Mouse (Mus musculus): Measurements from ENCODE around the gene Espl1. TPM values are rescaled to one million over a fixed set of nuclear protein-coding genes. Genes with fewer than 3 reads are reported as not detected.

Gene Espl1
- polyA plus RNA-seq, 1 experiment from 2014 or later: 24.8 TPM

- H3K27me3 ChIP-seq (ENCODE audit: control insufficient read depth, insufficient read depth, low read depth, low read length): no peaks in the 10 kb centered on the region
- H3K9me3 ChIP-seq (replicated peaks; ENCODE audit: control insufficient read depth, low read length): no peaks in the 10 kb centered on the region
- no peak overlapping the region for H3K4me2 ChIP-seq (ENCODE audit: low read depth, low read length)
- ATAC-seq (ENCODE audit: low read depth): no peak
- no peak overlapping the region for H3K4me3 ChIP-seq (ENCODE audit: low read depth, low read length)
- no peak overlapping the region for H3K27ac ChIP-seq (ENCODE audit: low read length)
- H3K4me1 ChIP-seq (ENCODE audit: control insufficient read depth, low read depth, low read length): no peaks in the 10 kb centered on the region
- WGBS (ENCODE audit: insufficient replicate concordance): 64% methylated on average over 5 of the region's 5 CpGs
- peaks cover 32% of the 10 kb centered on the region for H3K36me3 ChIP-seq (ENCODE audit: control insufficient read depth, insufficient read depth)
- H3K9ac ChIP-seq (ENCODE audit: low read depth, low read length): no peak overlapping the region
Observed at GRCm38 (mm10) chr15:102339612-102340011, 43.5 kb downstream of the Espl1 start.

- Histone ChIP-seq H3K9me3 (replicated peaks; ENCODE audit: control insufficient read depth, low read length) (no peaks in the 10 kb centered on the region), H3K27ac (ENCODE audit: low read length) (no peak overlapping the region), H3K27me3 (ENCODE audit: control insufficient read depth, insufficient read depth, low read depth, low read length) (no peaks in the 10 kb centered on the region), H3K9ac (ENCODE audit: low read depth, low read length) (no peak overlapping the region), H3K4me2 (ENCODE audit: low read depth, low read length) (no peak overlapping the region), H3K4me3 (ENCODE audit: low read depth, low read length) (no peak overlapping the region), H3K4me1 (ENCODE audit: control insufficient read depth, low read depth, low read length) (no peaks in the 10 kb centered on the region), H3K36me3 (ENCODE audit: control insufficient read depth, insufficient read depth) (peaks cover 39% of the 10 kb centered on the region)
- no peak for ATAC-seq (ENCODE audit: low read depth)
- WGBS (ENCODE audit: insufficient replicate concordance): 4% methylated on average over 1 of the region's 1 CpGs
Observed at GRCm38 (mm10) chr15:102341580-102341979, 45.5 kb downstream of the Espl1 start.

DNA sequence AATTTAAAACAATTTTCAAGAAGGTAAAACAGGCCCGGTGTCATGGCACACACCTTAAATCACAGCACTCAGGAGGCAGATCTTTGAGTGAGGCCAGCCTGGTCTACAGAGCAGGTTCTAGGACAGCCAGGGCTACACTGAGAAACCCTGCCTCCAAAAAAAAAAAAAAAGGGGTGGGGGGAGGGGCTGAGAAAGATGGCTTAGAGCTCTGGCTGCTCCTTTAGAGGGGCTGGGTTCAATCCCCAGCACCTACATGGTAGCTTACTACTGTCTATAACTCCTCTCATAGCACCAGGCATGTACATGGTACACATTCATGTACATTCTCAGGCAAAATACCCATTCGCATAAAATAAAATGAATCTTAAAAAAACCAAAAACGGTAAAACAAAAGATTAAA is 48.4 kb downstream of the Espl1 start:
- Histone ChIP-seq H3K4me2 (ENCODE audit: low read depth, low read length) (no peak overlapping the region), H3K4me3 (ENCODE audit: low read depth, low read length) (no peak overlapping the region), H3K9me3 (replicated peaks; ENCODE audit: control insufficient read depth, low read length) (no peaks in the 10 kb centered on the region), H3K36me3 (ENCODE audit: control insufficient read depth, insufficient read depth) (peaks cover 19% of the 10 kb centered on the region), H3K27me3 (ENCODE audit: control insufficient read depth, insufficient read depth, low read depth, low read length) (no peaks in the 10 kb centered on the region), H3K4me1 (ENCODE audit: control insufficient read depth, low read depth, low read length) (no peaks in the 10 kb centered on the region), H3K27ac (ENCODE audit: low read length) (no peak overlapping the region), H3K9ac (ENCODE audit: low read depth, low read length) (no peak overlapping the region)
- no peak for ATAC-seq (ENCODE audit: low read depth)
- WGBS (ENCODE audit: insufficient replicate concordance): 86% methylated on average over 3 of the region's 3 CpGs

GRCm38 (mm10) chr15:102346444-102346843 is 50.4 kb downstream of the Espl1 start:
- H3K9ac ChIP-seq (ENCODE audit: low read depth, low read length): no peak overlapping the region
- H3K27ac ChIP-seq (ENCODE audit: low read length): no peak overlapping the region
- no peak for ATAC-seq (ENCODE audit: low read depth)

GRCm38 (mm10) chr15:102350138-102350941 is 54.3 kb downstream of the Espl1 start, which contains the start of gene Aaas:
Gene Aaas (minus strand): TSS chr15:102350771.
- peaks cover 13% of the 10 kb centered on the region for H3K4me1 ChIP-seq (ENCODE audit: control insufficient read depth, low read depth, low read length)
- peak within 1 kb of the TSS; percentile 88 for H3K4me2 ChIP-seq (ENCODE audit: low read depth, low read length)
- peak; percentile 92 for ATAC-seq (ENCODE audit: low read depth)

More at GRCm38 (mm10) chr15:102346444-102346843, 50.4 kb downstream of the Espl1 start:
- 82% methylated on average over 4 of the region's 4 CpGs for WGBS (ENCODE audit: insufficient replicate concordance)
- Histone ChIP-seq H3K9me3 (replicated peaks; ENCODE audit: control insufficient read depth, low read length) (no peaks in the 10 kb centered on the region), H3K36me3 (ENCODE audit: control insufficient read depth, insufficient read depth) (peaks cover 17% of the 10 kb centered on the region), H3K27me3 (ENCODE audit: control insufficient read depth, insufficient read depth, low read depth, low read length) (no peaks in the 10 kb centered on the region), H3K4me2 (ENCODE audit: low read depth, low read length) (no peak overlapping the region), H3K4me3 (ENCODE audit: low read depth, low read length) (no peak overlapping the region), H3K4me1 (ENCODE audit: control insufficient read depth, low read depth, low read length) (peaks cover 9% of the 10 kb centered on the region)

GRCm38 (mm10) chr15:102350942-102351291 is 54.9 kb downstream of the Espl1 start:
- 8% methylated on average over 11 of the region's 11 CpGs for WGBS (ENCODE audit: insufficient replicate concordance)
- Histone ChIP-seq H3K27ac (ENCODE audit: low read length) (peak overlapping the region; percentile 66), H3K9me3 (replicated peaks; ENCODE audit: control insufficient read depth, low read length) (no peaks in the 10 kb centered on the region), H3K27me3 (ENCODE audit: control insufficient read depth, insufficient read depth, low read depth, low read length) (peaks cover 27% of the 10 kb centered on the region), H3K9ac (ENCODE audit: low read depth, low read length) (peak overlapping the region; percentile 96), H3K36me3 (ENCODE audit: control insufficient read depth, insufficient read depth) (peaks cover 4% of the 10 kb centered on the region), H3K4me1 (ENCODE audit: control insufficient read depth, low read depth, low read length) (peaks cover 19% of the 10 kb centered on the region), H3K4me3 (ENCODE audit: low read depth, low read length) (peak overlapping the region; percentile 98), H3K4me2 (ENCODE audit: low read depth, low read length) (peak overlapping the region; percentile 83)
- peak; percentile 25; the same call in 1 of the 2 replicates for ATAC-seq (ENCODE audit: low read depth)

More at GRCm38 (mm10) chr15:102350138-102350941, 54.3 kb downstream of the Espl1 start, which contains the start of gene Aaas:
- H3K9ac ChIP-seq (ENCODE audit: low read depth, low read length): peak within 1 kb of the TSS; percentile 96
- H3K27me3 ChIP-seq (ENCODE audit: control insufficient read depth, insufficient read depth, low read depth, low read length): peaks cover 21% of the 10 kb centered on the region
- peaks cover 9% of the 10 kb centered on the region for H3K36me3 ChIP-seq (ENCODE audit: control insufficient read depth, insufficient read depth)
- no peaks in the 10 kb centered on the region for H3K9me3 ChIP-seq (replicated peaks; ENCODE audit: control insufficient read depth, low read length)
- H3K27ac ChIP-seq (ENCODE audit: low read length): peak within 1 kb of the TSS; percentile 79
- under 1% methylated on average over 56 of the region's 56 CpGs for WGBS (ENCODE audit: insufficient replicate concordance)
- peak within 1 kb of the TSS; percentile 98 for H3K4me3 ChIP-seq (ENCODE audit: low read depth, low read length)

- WGBS (ENCODE audit: insufficient replicate concordance): 66% methylated on average over 2 of the region's 2 CpGs
- no peaks in the 10 kb centered on the region for H3K36me3 ChIP-seq (ENCODE audit: control insufficient read depth, insufficient read depth)
- no peaks in the 10 kb centered on the region for H3K9me3 ChIP-seq (replicated peaks; ENCODE audit: control insufficient read depth, low read length)
- H3K27me3 ChIP-seq (ENCODE audit: control insufficient read depth, insufficient read depth, low read depth, low read length): peaks cover 39% of the 10 kb centered on the region
- ATAC-seq (ENCODE audit: low read depth): no peak
- no peak overlapping the region for H3K27ac ChIP-seq (ENCODE audit: low read length)
- peaks cover 20% of the 10 kb centered on the region for H3K4me1 ChIP-seq (ENCODE audit: control insufficient read depth, low read depth, low read length)
- H3K4me3 ChIP-seq (ENCODE audit: low read depth, low read length): no peak overlapping the region
- H3K4me2 ChIP-seq (ENCODE audit: low read depth, low read length): no peak overlapping the region
- H3K9ac ChIP-seq (ENCODE audit: low read depth, low read length): no peak overlapping the region
Observed at GRCm38 (mm10) chr15:102352177-102352576, 56.1 kb downstream of the Espl1 start.

- no peak for ATAC-seq (ENCODE audit: low read depth)
- no peak overlapping the region for H3K27ac ChIP-seq (ENCODE audit: low read length)
- H3K9ac ChIP-seq (ENCODE audit: low read depth, low read length): no peak overlapping the region
- peaks cover 24% of the 10 kb centered on the region for H3K4me1 ChIP-seq (ENCODE audit: control insufficient read depth, low read depth, low read length)
- no peak overlapping the region for H3K4me2 ChIP-seq (ENCODE audit: low read depth, low read length)
- H3K36me3 ChIP-seq (ENCODE audit: control insufficient read depth, insufficient read depth): no peaks in the 10 kb centered on the region
- no peak overlapping the region for H3K4me3 ChIP-seq (ENCODE audit: low read depth, low read length)
- H3K9me3 ChIP-seq (replicated peaks; ENCODE audit: control insufficient read depth, low read length): no peaks in the 10 kb centered on the region
- WGBS (ENCODE audit: insufficient replicate concordance): 61% methylated on average over 2 of the region's 2 CpGs
- peaks cover 57% of the 10 kb centered on the region for H3K27me3 ChIP-seq (ENCODE audit: control insufficient read depth, insufficient read depth, low read depth, low read length)
Observed at GRCm38 (mm10) chr15:102353986-102354385, 57.9 kb downstream of the Espl1 start.

DNA sequence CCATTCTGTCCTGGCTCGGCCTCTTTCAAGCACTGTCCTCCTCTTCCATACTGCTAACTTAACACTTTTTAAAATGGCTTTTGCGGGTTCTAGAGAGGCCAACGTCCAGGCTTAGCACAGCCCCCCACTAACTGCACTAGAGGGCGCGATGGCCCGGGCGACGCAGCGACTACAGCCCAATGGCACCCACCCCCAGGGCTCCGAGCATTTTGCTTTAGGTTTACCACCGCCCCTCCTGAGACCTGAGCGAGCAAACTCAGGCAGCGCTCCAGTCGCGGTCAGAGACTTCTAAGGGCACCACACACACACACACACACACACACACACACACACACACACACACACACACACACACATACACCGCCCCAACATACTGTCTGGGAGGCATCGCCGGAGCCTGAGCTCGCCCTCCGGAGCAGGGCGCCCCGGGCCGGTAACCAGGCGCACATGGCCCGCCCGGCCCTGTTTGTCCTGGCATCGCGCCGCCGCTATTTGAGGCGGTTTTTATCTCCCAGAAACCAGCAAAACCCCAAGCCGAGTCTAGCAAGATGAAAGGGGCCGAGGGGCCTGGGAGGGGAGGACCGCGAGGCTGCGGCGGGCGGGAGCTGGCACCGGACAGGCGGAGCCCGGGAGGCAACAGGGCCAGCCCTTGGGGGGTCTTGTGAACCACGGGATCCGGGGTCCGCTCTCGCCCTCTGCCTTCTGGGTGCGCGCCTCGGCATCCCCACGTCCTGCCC is 59.2 kb downstream of the Espl1 start:
- Histone ChIP-seq H3K36me3 (ENCODE audit: control insufficient read depth, insufficient read depth) (no peaks in the 10 kb centered on the region), H3K27me3 (ENCODE audit: control insufficient read depth, insufficient read depth, low read depth, low read length) (peaks cover 68% of the 10 kb centered on the region), H3K9ac (ENCODE audit: low read depth, low read length) (peak overlapping the region; percentile 43), H3K4me2 (ENCODE audit: low read depth, low read length) (peak overlapping the region; percentile 75), H3K9me3 (replicated peaks; ENCODE audit: control insufficient read depth, low read length) (no peaks in the 10 kb centered on the region), H3K27ac (ENCODE audit: low read length) (no peak overlapping the region), H3K4me1 (ENCODE audit: control insufficient read depth, low read depth, low read length) (peaks cover 19% of the 10 kb centered on the region), H3K4me3 (ENCODE audit: low read depth, low read length) (peak overlapping the region; percentile 57)
- ATAC-seq (ENCODE audit: low read depth): no peak
- WGBS (ENCODE audit: insufficient replicate concordance): under 1% methylated on average over 48 of the region's 49 CpGs

All from liver, embryonic 16.5 days (tissue).